Comparison of ENCODE assay signal across 8 mouse cellular contexts in the genomic region with DNA sequence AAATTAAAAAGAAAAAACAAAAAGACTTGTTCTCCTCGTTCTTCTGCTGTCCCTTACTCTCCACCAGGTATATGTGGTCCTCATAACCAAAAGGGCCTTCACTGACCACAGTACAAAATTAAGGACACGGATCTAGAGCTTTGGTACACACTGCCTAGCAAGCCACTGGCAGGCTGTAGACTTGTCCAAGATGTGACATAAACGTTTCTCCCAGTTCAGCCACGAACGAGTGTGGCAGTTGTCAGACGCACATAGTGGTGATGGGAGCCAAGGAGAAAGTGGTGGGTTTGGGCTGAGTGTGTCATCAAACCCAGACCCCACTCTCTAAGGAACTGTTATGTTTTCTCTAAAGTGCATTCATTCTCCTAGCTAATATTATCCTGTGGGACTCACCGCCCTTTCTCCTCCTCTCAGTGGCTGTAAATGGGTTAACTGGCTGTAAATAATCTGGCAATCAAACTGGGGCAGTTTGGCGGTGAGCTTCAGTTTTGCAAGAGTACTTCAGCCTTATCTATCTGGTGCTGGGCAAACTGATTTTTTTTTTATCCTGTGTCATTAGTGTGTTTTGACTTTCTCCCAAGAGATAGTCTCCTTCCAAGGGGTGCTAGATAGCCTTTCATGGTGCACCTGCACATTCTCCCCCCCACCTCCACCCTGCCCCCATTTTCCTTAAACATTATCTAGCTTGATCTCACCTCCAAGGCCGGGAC. TPM values are rescaled to one million over a fixed set of nuclear protein-coding genes. Genes with fewer than 3 reads are reported as not detected.
A peak's percentile ranks its signal among the peaks of the same experiment; 100 is the strongest.
DNase-seq lines count a peak whose midpoint lies in the region; ATAC-seq and TF ChIP-seq lines count a peak whose summit lies in the region.

No protein-coding gene starts in this region.

- no peak for TF ChIP-seq POLR2A in liver, adult 2 months (IDR thresholded peaks at IDR 0.05; ENCODE audit: extremely low read depth, insufficient read depth, low read length)

- H3K4me2 ChIP-seq in forebrain, embryonic 14.5 days (ENCODE audit: low read length): peak overlapping the region; percentile 56
- peak overlapping the region; percentile 49 for H3K4me2 ChIP-seq in neural tube, embryonic 14.5 days (ENCODE audit: low read depth, low read length)

- 17% methylated on average over 9 of the region's 9 CpGs for WGBS in heart, embryonic 10.5 days
- 14% methylated on average over 9 of the region's 9 CpGs for WGBS in forebrain, embryonic 14.5 days
- 6% methylated on average over 9 of the region's 9 CpGs for WGBS in liver, adult 2 months
- 17% methylated on average over 9 of the region's 9 CpGs for WGBS in neural tube, embryonic 14.5 days

- H3K36me3 ChIP-seq in heart, embryonic 10.5 days: peaks cover 16% of the 10 kb centered on the region
- H3K36me3 ChIP-seq in forebrain, embryonic 14.5 days (ENCODE audit: control insufficient read depth, insufficient read depth, low read length): peaks cover 7% of the 10 kb centered on the region
- peaks cover 6% of the 10 kb centered on the region; the same call in 1 of the 2 replicates for H3K36me3 ChIP-seq in liver, adult 2 months (ENCODE audit: control insufficient read depth, insufficient read depth, low read length)
- 0 out of 2 replicates have a peak, but pooled peaks cover 7% of the 10 kb centered on the region for H3K36me3 ChIP-seq in neural tube, embryonic 14.5 days (ENCODE audit: control insufficient read depth, insufficient read depth, low read length)

- H3K27ac ChIP-seq in heart, embryonic 10.5 days: peak overlapping the region; percentile 95
- peak overlapping the region; percentile 67 for H3K27ac ChIP-seq in forebrain, embryonic 14.5 days (ENCODE audit: low read depth, low read length)
- H3K27ac ChIP-seq in liver, adult 2 months (replicated peaks; ENCODE audit: insufficient read depth, low read depth, low read length): peak overlapping the region; percentile 96
- peak overlapping the region; percentile 34 for H3K27ac ChIP-seq in neural tube, embryonic 14.5 days (ENCODE audit: low read depth, low read length)

- H3K79me2 ChIP-seq in liver, adult 2 months (ENCODE audit: control insufficient read depth, insufficient read depth, low read length): peaks cover 4% of the 10 kb centered on the region; the same call in 1 of the 2 replicates

- TF ChIP-seq CTCF in liver, adult 2 months (IDR thresholded peaks at IDR 0.05; ENCODE audit: low read depth, low read length): no peak

- peaks cover 14% of the 10 kb centered on the region for H3K4me1 ChIP-seq in heart, embryonic 10.5 days
- peaks cover 8% of the 10 kb centered on the region; the same call in 1 of the 2 replicates for H3K4me1 ChIP-seq in forebrain, embryonic 14.5 days (ENCODE audit: control insufficient read depth, insufficient read depth, low read length)
- peaks cover 12% of the 10 kb centered on the region for H3K4me1 ChIP-seq in liver, adult 2 months (ENCODE audit: control insufficient read depth, insufficient read depth, low read length)
- H3K4me1 ChIP-seq in neural tube, embryonic 14.5 days (ENCODE audit: control insufficient read depth, insufficient read depth, low read length): peaks cover 6% of the 10 kb centered on the region; the same call in 1 of the 2 replicates

- peak; percentile 53 for ATAC-seq in forebrain, embryonic 14.5 days
- no peak; the same call in 1 of the 2 replicates for ATAC-seq in neural tube, embryonic 14.5 days (ENCODE audit: low read depth)

- H3K4me3 ChIP-seq in heart, embryonic 10.5 days: peak overlapping the region; percentile 88
- H3K4me3 ChIP-seq in forebrain, embryonic 14.5 days (ENCODE audit: low read depth, low read length): peak overlapping the region; percentile 92
- peak overlapping the region; percentile 90 for H3K4me3 ChIP-seq in liver, adult 2 months (ENCODE audit: insufficient read depth, low read depth, low read length)
- H3K4me3 ChIP-seq in neural tube, embryonic 14.5 days (ENCODE audit: low read depth, low read length): peak overlapping the region; percentile 91

- H3K27me3 ChIP-seq in heart, embryonic 10.5 days (ENCODE audit: insufficient read depth, poor library complexity, severe bottlenecking): no peaks in the 10 kb centered on the region
- no peaks in the 10 kb centered on the region for H3K27me3 ChIP-seq in forebrain, embryonic 14.5 days (replicated peaks; ENCODE audit: control insufficient read depth, insufficient read depth, low read length)
- no peaks in the 10 kb centered on the region for H3K27me3 ChIP-seq in liver, adult 2 months (ENCODE audit: control insufficient read depth, insufficient read depth, low read length)
- no peaks in the 10 kb centered on the region for H3K27me3 ChIP-seq in neural tube, embryonic 14.5 days (ENCODE audit: control insufficient read depth, insufficient read depth, low read length)

- intact Hi-C loops in heart, postnatal 36 days (cut with DNase I): loop anchor here (2.0 to 5.0 kb wide), 2 partner anchors 35 to 129 kb away; partner anchors contain the start of gene Hspa4

- H3K9ac ChIP-seq in forebrain, embryonic 14.5 days (ENCODE audit: low read length): peak overlapping the region; percentile 52
- H3K9ac ChIP-seq in liver, adult 2 months (ENCODE audit: low read depth, low read length): peak overlapping the region; percentile 66
- H3K9ac ChIP-seq in neural tube, embryonic 14.5 days (replicated peaks; ENCODE audit: low read depth, low read length): peak overlapping the region; percentile 18; the same call in 1 of the 2 replicates

- no peak for DNase-seq in heart, embryonic 10.5 days (ENCODE audit: low spot score)
- DNase-seq in heart, postnatal 36 days: no peak
- peak; percentile 62 for DNase-seq in NIH3T3 (ENCODE audit: low read depth)
- no peak for DNase-seq in forebrain, embryonic 14.5 days (ENCODE audit: low spot score)
- DNase-seq in liver, adult 2 months (ENCODE audit: extremely low read depth, low read depth, low spot score): peak; percentile 95
- DNase-seq in left cerebral cortex, adult 9 months (ENCODE audit: low spot score in 2 of 2): no peak
- no peak for DNase-seq in frontal cortex, postnatal 10 days (ENCODE audit: low spot score in 2 of 2)

- H3K9me3 ChIP-seq in heart, embryonic 10.5 days: no peaks in the 10 kb centered on the region
- no peaks in the 10 kb centered on the region for H3K9me3 ChIP-seq in forebrain, embryonic 14.5 days (replicated peaks; ENCODE audit: control insufficient read depth, low read length)
- no peaks in the 10 kb centered on the region for H3K9me3 ChIP-seq in neural tube, embryonic 14.5 days (ENCODE audit: control insufficient read depth, low read length)

RNA-seq across cellular contexts. Expression of gene Gdf9, which starts 0.7 kb away (rescaled TPM):
- polyA plus RNA-seq in heart, embryonic 10.5 days (2016; fragmentation: Nextera tagmentation; extraction: Ambion mirVana): 0.74 and 1.5 TPM in 2 replicates
- total RNA-seq in heart, postnatal 36 days (2021): under 1 TPM; 0.19 to 0.39 TPM
- 3.3 and 3.9 TPM in 2 replicates for polyA plus RNA-seq in forebrain, embryonic 14.5 days (2014; fragmentation: Nextera tagmentation; extraction: Ambion mirVana)
- 0.09 and 0.34 TPM in 2 replicates for total RNA-seq in liver, adult 2 months (2014; rRNA removed)
- 0.21 and 0.47 TPM in 2 replicates for polyA plus RNA-seq in liver, adult 2 months (2012; rRNA removed)
- polyA plus RNA-seq in neural tube, embryonic 14.5 days (2014; fragmentation: Nextera tagmentation; extraction: Ambion mirVana): 3.4 and 5.3 TPM in 2 replicates

RNA-seq across cellular contexts. Expression of gene Uqcrq, which starts 0.9 kb away (rescaled TPM):
- polyA plus RNA-seq in heart, embryonic 10.5 days (2016; fragmentation: Nextera tagmentation; extraction: Ambion mirVana): 854 and 1,100 TPM in 2 replicates
- total RNA-seq in heart, postnatal 36 days (2021): 1,000 to 10,000 TPM; 2,773 to 2,928 TPM
- 637 and 819 TPM in 2 replicates for polyA plus RNA-seq in forebrain, embryonic 14.5 days (2014; fragmentation: Nextera tagmentation; extraction: Ambion mirVana)
- total RNA-seq in liver, adult 2 months (2014; rRNA removed): 256 TPM in 2 replicates
- 1,230 and 1,408 TPM in 2 replicates for polyA plus RNA-seq in liver, adult 2 months (2012; rRNA removed)
- 771 and 826 TPM in 2 replicates for polyA plus RNA-seq in neural tube, embryonic 14.5 days (2014; fragmentation: Nextera tagmentation; extraction: Ambion mirVana)

RNA-seq across cellular contexts. Expression of gene Leap2, which starts 8.5 kb away (rescaled TPM):
- 0.45 TPM in 1 of 2 replicates, not detected in the other for polyA plus RNA-seq in heart, embryonic 10.5 days (2016; fragmentation: Nextera tagmentation; extraction: Ambion mirVana)
- total RNA-seq in heart, postnatal 36 days (2021): not detected
- not detected in 2 replicates for polyA plus RNA-seq in forebrain, embryonic 14.5 days (2014; fragmentation: Nextera tagmentation; extraction: Ambion mirVana)
- 133 and 140 TPM in 2 replicates for total RNA-seq in liver, adult 2 months (2014; rRNA removed)
- 114 and 168 TPM in 2 replicates for polyA plus RNA-seq in liver, adult 2 months (2012; rRNA removed)
- not detected in 2 replicates for polyA plus RNA-seq in neural tube, embryonic 14.5 days (2014; fragmentation: Nextera tagmentation; extraction: Ambion mirVana)

RNA-seq across cellular contexts. Expression of gene Gm10447, which starts 25.4 kb away (rescaled TPM):
- 0.10 and 0.16 TPM in 2 replicates for polyA plus RNA-seq in heart, embryonic 10.5 days (2016; fragmentation: Nextera tagmentation; extraction: Ambion mirVana)
- total RNA-seq in heart, postnatal 36 days (2021): not detected
- polyA plus RNA-seq in forebrain, embryonic 14.5 days (2014; fragmentation: Nextera tagmentation; extraction: Ambion mirVana): not detected in 2 replicates
- 0.46 and 0.60 TPM in 2 replicates for total RNA-seq in liver, adult 2 months (2014; rRNA removed)
- polyA plus RNA-seq in liver, adult 2 months (2012; rRNA removed): 1.3 and 2.5 TPM in 2 replicates
- polyA plus RNA-seq in neural tube, embryonic 14.5 days (2014; fragmentation: Nextera tagmentation; extraction: Ambion mirVana): 0.14 TPM in 1 of 2 replicates, not detected in the other

RNA-seq across cellular contexts. Expression of gene Shroom1, which starts 25.5 kb away (rescaled TPM):
- 2.3 and 2.5 TPM in 2 replicates for polyA plus RNA-seq in heart, embryonic 10.5 days (2016; fragmentation: Nextera tagmentation; extraction: Ambion mirVana)
- under 1 TPM; 0.39 to 0.76 TPM for total RNA-seq in heart, postnatal 36 days (2021)
- polyA plus RNA-seq in forebrain, embryonic 14.5 days (2014; fragmentation: Nextera tagmentation; extraction: Ambion mirVana): 1.5 and 1.7 TPM in 2 replicates
- total RNA-seq in liver, adult 2 months (2014; rRNA removed): 12.8 and 15.4 TPM in 2 replicates
- 36.6 and 43.4 TPM in 2 replicates for polyA plus RNA-seq in liver, adult 2 months (2012; rRNA removed)
- polyA plus RNA-seq in neural tube, embryonic 14.5 days (2014; fragmentation: Nextera tagmentation; extraction: Ambion mirVana): 1.8 and 2.9 TPM in 2 replicates

Comparison
In these comparisons a context has a peak if more than half of its experiments do, and no peak if none do; other contexts are left out.
1. DNase-seq: peak in NIH3T3 (single experiment) and liver, adult 2 months (single experiment); none in heart, embryonic 10.5 days (single experiment), heart, postnatal 36 days (0 of 2), forebrain, embryonic 14.5 days (single experiment), left cerebral cortex, adult 9 months (0 of 2) and frontal cortex, postnatal 10 days (0 of 2).
2. H3K27ac ChIP-seq: peak in every context shown above with its lines; median percentile 96 in liver, adult 2 months; 95 in heart, embryonic 10.5 days; 67 in forebrain, embryonic 14.5 days; 34 in neural tube, embryonic 14.5 days.
3. RNA of gene Leap2, which starts 8.5 kb away (polyA plus RNA-seq): 114 to 168 TPM in liver, adult 2 months; 0.45 TPM in heart, embryonic 10.5 days, not detected in forebrain, embryonic 14.5 days and not detected in neural tube, embryonic 14.5 days; every median in the first group is over 10 times any median in the second.
4. Peak in every context shown above with its lines, with median percentiles within 50 percentile points of each other: H3K4me3 ChIP-seq and H3K9ac ChIP-seq.